In genomic region chr8:121368799-121369198, GRCm38 (mm10) we compare ENCODE assay signal across 13 mouse cellular contexts.
A peak's percentile ranks its signal among the peaks of the same experiment; 100 is the strongest.
DNase-seq lines count a peak whose midpoint lies in the region; ATAC-seq lines count a peak whose summit lies in the region.
"Had no signal": no experiment of that assay in that cellular context is flagged by ENCODE, and none has a peak within 500 bp of the region (broad histone marks: within the 10 kb centered on the region; RNA-seq: fewer than 3 reads in every experiment).

No protein-coding gene starts in this region.

- H3K27me3 ChIP-seq in hindbrain, embryonic 16.5 days (replicated peaks; ENCODE audit: control insufficient read depth, insufficient read depth, low read length) = no peaks in the 10 kb centered on the region
- 0 out of 2 replicates have a peak, but pooled peaks cover 14% of the 10 kb centered on the region for H3K27me3 ChIP-seq in hindbrain, embryonic 13.5 days
- peaks cover 65% of the 10 kb centered on the region for H3K27me3 ChIP-seq in embryonic facial prominence, embryonic 10.5 days (replicated peaks; ENCODE audit: low read depth, poor library complexity, severe bottlenecking)
- peaks cover 17% of the 10 kb centered on the region; the same call in 1 of the 2 replicates for H3K27me3 ChIP-seq in intestine, embryonic 16.5 days (replicated peaks; ENCODE audit: control insufficient read depth, insufficient read depth, low read length)

- H3K9ac ChIP-seq in hindbrain, embryonic 16.5 days (ENCODE audit: low read depth, low read length) = peak overlapping the region; percentile 22; the same call in 1 of the 2 replicates
- no peak overlapping the region for H3K9ac ChIP-seq in hindbrain, embryonic 13.5 days
- H3K9ac ChIP-seq in intestine, embryonic 16.5 days (ENCODE audit: low read depth, low read length) = no peak overlapping the region
- H3K9ac ChIP-seq: forebrain, postnatal 0 days; heart, embryonic 13.5 days had no signal

- peaks cover 3% of the 10 kb centered on the region; the same call in 1 of the 2 replicates for H3K4me1 ChIP-seq in hindbrain, embryonic 16.5 days (ENCODE audit: control insufficient read depth, insufficient read depth, low read depth, low read length)
- H3K4me1 ChIP-seq in hindbrain, embryonic 13.5 days (replicated peaks) = peaks cover 15% of the 10 kb centered on the region
- peaks cover 57% of the 10 kb centered on the region for H3K4me1 ChIP-seq in embryonic facial prominence, embryonic 10.5 days
- peaks cover 9% of the 10 kb centered on the region for H3K4me1 ChIP-seq in intestine, embryonic 16.5 days (ENCODE audit: control insufficient read depth, insufficient read depth, low read length)

- no peak overlapping the region for H3K27ac ChIP-seq in hindbrain, embryonic 16.5 days (ENCODE audit: low read depth, low read length)
- H3K27ac ChIP-seq in hindbrain, embryonic 13.5 days = no peak overlapping the region
- H3K27ac ChIP-seq in embryonic facial prominence, embryonic 10.5 days (replicated peaks) = peak overlapping the region; percentile 48
- H3K27ac ChIP-seq in intestine, embryonic 16.5 days (ENCODE audit: low read length) = no peak overlapping the region
- H3K27ac ChIP-seq: heart, embryonic 13.5 days; left cerebral cortex, adult 2 months had no signal

- no peak overlapping the region for H3K4me3 ChIP-seq in hindbrain, embryonic 16.5 days (ENCODE audit: low read length)
- no peak overlapping the region for H3K4me3 ChIP-seq in hindbrain, embryonic 13.5 days
- H3K4me3 ChIP-seq in embryonic facial prominence, embryonic 10.5 days = no peak overlapping the region
- H3K4me3 ChIP-seq in intestine, embryonic 16.5 days (ENCODE audit: low read length) = no peak overlapping the region
- H3K4me3 ChIP-seq: heart, embryonic 13.5 days; left cerebral cortex, adult 2 months had no signal

- H3K4me2 ChIP-seq in hindbrain, embryonic 16.5 days (ENCODE audit: low read length) = no peak overlapping the region
- H3K4me2 ChIP-seq in hindbrain, embryonic 13.5 days = no peak overlapping the region
- no peak overlapping the region for H3K4me2 ChIP-seq in intestine, embryonic 16.5 days (ENCODE audit: low read depth, low read length)
- H3K4me2 ChIP-seq: heart, embryonic 13.5 days had no signal

- ATAC-seq in hindbrain, embryonic 16.5 days = no peak
- ATAC-seq in hindbrain, embryonic 13.5 days (ENCODE audit: low FRiP score) = no peak
- no peak; the same call in 1 of the 2 replicates for ATAC-seq in intestine, embryonic 16.5 days
- ATAC-seq: forebrain, postnatal 0 days had no signal

- H3K9me3 ChIP-seq in hindbrain, embryonic 16.5 days (ENCODE audit: control insufficient read depth, low read length) = no peaks in the 10 kb centered on the region
- no peaks in the 10 kb centered on the region for H3K9me3 ChIP-seq in hindbrain, embryonic 13.5 days
- no peaks in the 10 kb centered on the region for H3K9me3 ChIP-seq in embryonic facial prominence, embryonic 10.5 days
- no peaks in the 10 kb centered on the region for H3K9me3 ChIP-seq in intestine, embryonic 16.5 days (ENCODE audit: control insufficient read depth, low read length)
- H3K9me3 ChIP-seq: heart, embryonic 13.5 days had no signal

- no peaks in the 10 kb centered on the region for H3K36me3 ChIP-seq in hindbrain, embryonic 16.5 days (ENCODE audit: control insufficient read depth, insufficient read depth, low read length)
- no peaks in the 10 kb centered on the region for H3K36me3 ChIP-seq in hindbrain, embryonic 13.5 days
- no peaks in the 10 kb centered on the region for H3K36me3 ChIP-seq in embryonic facial prominence, embryonic 10.5 days (replicated peaks)
- H3K36me3 ChIP-seq in intestine, embryonic 16.5 days (ENCODE audit: control insufficient read depth, insufficient read depth, low read length) = no peaks in the 10 kb centered on the region
- H3K36me3 ChIP-seq: heart, embryonic 13.5 days had no signal

- no peak for DNase-seq in embryonic facial prominence, embryonic 10.5 days (ENCODE audit: low spot score)
- peak; percentile 48 for DNase-seq in kidney, postnatal 10 days
- DNase-seq in lung, postnatal 10 days = peak; percentile 51
- DNase-seq in adrenal gland, postnatal 25 days = no peak
- no peak for DNase-seq in layer of hippocampus, postnatal 36 days
- DNase-seq: adrenal gland, adult 8-10 months; forebrain, postnatal 0 days; thymus, adult 18-20 months had no signal

- WGBS in hindbrain, embryonic 16.5 days = 51% methylated on average over 11 of the region's 11 CpGs
- 58% methylated on average over 11 of the region's 11 CpGs for WGBS in hindbrain, embryonic 13.5 days
- WGBS in embryonic facial prominence, embryonic 10.5 days = 53% methylated on average over 11 of the region's 11 CpGs
- 25% methylated on average over 11 of the region's 11 CpGs for WGBS in intestine, embryonic 16.5 days

Comparison
In these comparisons a context has a peak if more than half of its experiments do, and no peak if none do; other contexts are left out.
1. DNase-seq: peak in kidney, postnatal 10 days (single experiment) and lung, postnatal 10 days (single experiment); none in embryonic facial prominence, embryonic 10.5 days (single experiment), adrenal gland, postnatal 25 days (single experiment) and layer of hippocampus, postnatal 36 days (0 of 2).